Mouse (Mus musculus) megakaryocyte, embryonic 14.5 days (primary cell): ENCODE measurements at regions not wholly inside any gene's neighbourhood (a gene's known extent, or its start where the extent isn't known, plus 50 kb on each side); places are given as distances from the start of the nearest gene placed in this dataset.

Source experiments
- FLI1 ChIP-seq: IDR thresholded peaks from 2 replicates; pipeline ENCODE4 v1.6.1; 2012; ENCODE audit warnings: low read length, inconsistent platforms, mixed read lengths
- GATA1 ChIP-seq: IDR thresholded peaks from 3 replicates; pipeline ENCODE4 v1.6.1; 2012; ENCODE audit warnings: mixed read lengths, low read length, inconsistent platforms, borderline replicate concordance

GRCm38 (mm10) chr16:8947846-8948245 lies 117.9 kb downstream of the 1810013L24Rik start:
- no peak for TF ChIP-seq GATA1
- no peak for TF ChIP-seq FLI1
